Mouse (Mus musculus) spleen, embryonic (tissue): ENCODE measurements at regions not wholly inside any gene's neighbourhood (a gene's known extent, or its start where the extent isn't known, plus 50 kb on each side); places are given as distances from the start of the nearest gene placed in this dataset.

Experiments
- CTCF ChIA-PET: fragments of 350-600 bp; sonication (Branson Sonifier 250); formaldehyde crosslinking; loops from one replicate; lab custom pipeline; 2022; lab: Charles Lee

DNA sequence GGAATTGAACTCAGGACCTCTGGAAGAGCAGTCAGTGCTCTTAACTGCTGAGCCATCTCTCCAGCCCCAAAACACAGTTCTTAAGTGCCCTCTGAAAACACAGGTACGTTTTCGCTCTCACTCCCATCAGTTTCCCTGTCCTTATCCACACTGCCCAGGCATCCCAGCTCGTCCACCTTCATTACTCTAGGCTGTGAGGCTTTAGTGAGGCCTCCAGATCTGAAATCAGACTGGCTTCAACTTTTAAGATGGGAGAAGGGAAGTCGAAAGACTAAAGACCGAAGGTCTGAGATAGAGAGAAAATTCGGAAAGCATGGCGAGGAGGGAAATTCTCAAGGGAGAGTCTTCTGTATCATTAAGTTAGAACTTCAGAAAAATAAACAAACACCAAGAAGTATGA is 54.8 kb upstream of the Tet2 start:
- CTCF ChIA-PET = no interaction called here

GRCm38 (mm10) chr3:133600447-133601220 is 55.7 kb upstream of the Tet2 start:
- CTCF ChIA-PET = no interaction called here

GRCm38 (mm10) chr3:133605460-133605859 is 60.5 kb upstream of the Tet2 start:
- CTCF ChIA-PET = no interaction called here

DNA sequence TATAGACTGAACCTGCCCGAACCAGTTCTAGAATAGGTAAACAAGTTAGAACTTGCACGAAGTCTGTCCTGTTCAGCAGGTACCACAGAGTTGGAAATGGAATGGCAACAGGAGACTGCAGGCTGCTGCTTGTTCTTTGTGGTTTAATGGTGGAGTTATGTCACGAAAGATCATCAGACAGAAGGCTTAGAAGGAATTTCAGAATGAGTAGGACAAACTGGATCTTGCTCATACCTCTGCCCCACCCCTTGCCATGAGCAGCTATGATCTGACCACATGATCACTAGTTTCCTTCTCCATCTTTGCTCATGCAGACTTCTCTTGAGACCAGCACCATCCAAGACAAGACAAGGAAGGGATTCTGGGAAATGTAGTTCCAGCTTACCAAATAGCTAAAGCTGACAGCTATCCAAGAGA is 63.9 kb upstream of the Tet2 start:
- CTCF ChIA-PET = no interaction called here

DNA sequence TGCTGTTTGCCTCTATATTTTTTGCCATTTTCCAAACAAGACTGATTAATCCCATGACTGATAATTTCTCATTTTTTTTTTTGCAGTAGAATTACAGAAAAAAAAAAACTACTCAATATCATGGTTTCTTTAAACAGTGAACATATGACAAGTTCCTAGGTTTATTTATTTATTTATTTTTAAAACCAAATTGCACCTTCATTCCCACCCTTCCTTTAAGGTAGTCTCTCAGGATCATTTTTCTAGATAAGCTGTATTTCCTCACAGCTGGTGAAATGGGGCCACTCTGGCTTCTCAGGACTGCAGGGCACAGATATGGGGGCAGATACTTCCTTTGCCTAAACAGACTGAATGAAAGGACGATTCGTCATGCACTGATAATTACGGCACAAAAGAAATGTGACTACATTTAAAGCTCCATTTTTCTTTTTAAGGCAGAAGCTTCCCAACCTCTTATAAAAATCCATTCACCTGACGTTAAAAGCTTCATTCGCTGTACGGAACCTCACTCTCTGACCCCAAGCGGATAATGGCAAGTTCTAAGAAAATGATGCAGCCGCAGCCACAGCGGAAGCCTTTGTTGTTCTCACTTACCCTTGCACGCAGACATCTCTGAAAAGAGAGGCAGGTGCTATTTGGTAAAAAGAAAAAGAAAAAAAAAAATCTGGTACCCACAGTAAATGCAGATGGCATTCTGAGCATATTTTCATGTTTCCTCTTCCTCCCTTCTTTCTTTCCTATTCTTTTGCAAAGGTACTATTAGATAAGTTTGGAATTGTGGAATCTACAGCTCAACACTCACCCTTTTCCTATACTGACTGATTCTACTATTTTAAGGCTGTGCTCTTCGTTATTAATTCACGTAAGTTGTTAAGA is 69.1 kb upstream of the Tet2 start:
- CTCF ChIA-PET = interaction anchor here (0.6 kb wide), 1 partner anchor 42 kb away, joined by 3 read pairs; no protein-coding TSS in a partner anchor

- CTCF ChIA-PET = no interaction called here
Observed at GRCm38 (mm10) chr3:133614712-133615426, 69.9 kb upstream of the Tet2 start.

GRCm38 (mm10) chr3:133617036-133617435 is 72.1 kb upstream of the Tet2 start:
- CTCF ChIA-PET = no interaction called here

DNA sequence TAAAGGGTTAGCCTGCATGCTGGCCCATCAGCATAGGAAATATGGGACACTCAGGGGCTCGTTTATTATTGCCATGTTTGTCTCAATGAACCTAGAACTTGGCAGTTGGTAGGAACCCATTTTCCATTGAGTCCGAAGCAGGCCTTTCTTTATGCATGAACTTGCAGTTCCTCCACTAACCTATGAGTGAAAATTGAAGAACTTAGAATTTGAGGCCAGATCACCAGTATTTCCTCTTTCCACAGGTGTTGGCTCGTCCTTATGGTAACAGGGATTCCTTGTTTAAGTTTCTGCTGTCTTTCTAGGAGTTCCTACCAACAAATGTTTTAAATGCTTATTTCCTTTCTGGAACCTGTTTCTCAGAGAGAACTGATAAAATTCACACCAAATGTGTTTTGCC is 73.6 kb upstream of the Tet2 start:
- CTCF ChIA-PET = no interaction called here

GRCm38 (mm10) chr3:133623201-133623744 is 78.3 kb upstream of the Tet2 start:
- CTCF ChIA-PET = no interaction called here

DNA sequence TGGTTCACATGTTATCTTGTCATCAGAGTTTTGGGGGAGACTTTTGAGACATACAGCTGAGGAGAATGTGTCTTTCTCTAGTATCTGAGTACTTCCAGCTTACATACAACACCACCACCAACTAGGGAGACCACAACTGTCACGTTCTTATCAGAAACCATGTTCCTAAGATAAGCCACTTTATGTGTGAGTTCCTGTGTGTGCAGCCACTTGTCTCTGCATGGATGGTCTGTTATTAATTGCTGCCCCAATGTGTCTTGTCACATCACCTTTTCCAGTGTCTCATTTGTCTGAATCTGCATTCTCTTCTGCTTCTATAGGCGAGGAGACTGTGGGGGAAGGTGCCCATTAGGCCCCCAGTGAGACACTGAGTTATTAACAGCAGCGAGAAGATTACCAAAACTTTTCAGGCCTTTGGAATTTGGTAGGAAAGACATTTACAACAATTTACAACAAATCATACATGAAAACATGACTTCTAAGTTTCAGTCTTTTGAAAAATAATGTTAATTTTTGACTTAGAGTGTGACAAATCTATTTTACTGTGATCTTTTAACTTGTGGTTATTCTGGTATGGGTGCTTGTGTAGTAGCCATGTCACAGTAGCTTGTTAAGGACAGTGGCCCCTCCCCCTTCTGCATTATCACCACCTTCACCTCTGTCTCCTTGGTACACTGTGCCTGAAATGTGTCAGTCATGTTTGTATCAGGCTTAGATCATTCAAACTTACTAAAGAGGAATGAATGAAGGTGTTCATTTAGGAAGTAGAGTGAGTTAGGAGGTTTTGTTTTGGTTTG is 79.3 kb upstream of the Tet2 start:
- CTCF ChIA-PET = no interaction called here

GRCm38 (mm10) chr3:133625046-133625445 is 80.1 kb upstream of the Tet2 start:
- CTCF ChIA-PET = no interaction called here

GRCm38 (mm10) chr3:133626442-133626841 is 81.5 kb upstream of the Tet2 start:
- CTCF ChIA-PET = no interaction called here

- CTCF ChIA-PET = no interaction called here
Observed at GRCm38 (mm10) chr3:133627116-133627844, 82.3 kb upstream of the Tet2 start.

DNA sequence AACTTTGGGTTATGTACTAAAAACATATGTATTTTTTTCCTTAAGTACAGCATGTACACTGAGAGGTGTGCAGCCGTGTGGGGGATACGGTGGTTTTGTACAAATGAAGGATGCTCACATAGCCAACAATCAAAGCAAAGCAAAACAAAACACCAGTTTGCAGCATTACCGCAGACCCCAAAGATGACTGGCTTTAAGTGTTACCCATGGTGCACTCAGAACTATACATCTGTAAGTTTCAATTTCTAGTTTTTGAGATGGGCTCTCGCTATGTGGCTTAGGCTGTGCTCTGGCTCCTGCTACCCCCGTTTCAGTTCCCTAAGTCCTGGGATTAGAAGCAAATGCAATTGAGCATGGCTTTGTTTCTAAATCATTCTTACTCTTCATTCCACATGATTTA is 89.4 kb upstream of the Tet2 start:
- CTCF ChIA-PET = no interaction called here

DNA sequence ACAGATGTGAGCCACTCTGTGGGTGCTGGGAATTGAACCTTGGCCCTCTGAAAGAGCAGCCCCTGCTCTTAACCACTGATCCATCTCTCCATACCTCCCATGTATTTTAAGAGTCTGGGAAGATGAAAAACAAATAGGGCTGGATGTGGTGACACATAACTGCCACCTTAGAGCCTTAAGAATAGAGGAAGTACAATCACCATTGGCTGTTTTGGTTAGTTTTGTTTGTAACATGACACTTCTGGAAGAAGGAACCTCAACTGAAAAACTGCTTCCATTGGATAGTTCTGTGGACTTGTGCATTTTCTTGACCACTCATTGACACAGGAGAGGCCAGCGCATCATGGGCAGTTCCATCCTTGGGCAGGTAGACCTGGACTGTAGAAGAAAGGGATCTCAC is 100.7 kb upstream of the Tet2 start:
- CTCF ChIA-PET = no interaction called here

DNA sequence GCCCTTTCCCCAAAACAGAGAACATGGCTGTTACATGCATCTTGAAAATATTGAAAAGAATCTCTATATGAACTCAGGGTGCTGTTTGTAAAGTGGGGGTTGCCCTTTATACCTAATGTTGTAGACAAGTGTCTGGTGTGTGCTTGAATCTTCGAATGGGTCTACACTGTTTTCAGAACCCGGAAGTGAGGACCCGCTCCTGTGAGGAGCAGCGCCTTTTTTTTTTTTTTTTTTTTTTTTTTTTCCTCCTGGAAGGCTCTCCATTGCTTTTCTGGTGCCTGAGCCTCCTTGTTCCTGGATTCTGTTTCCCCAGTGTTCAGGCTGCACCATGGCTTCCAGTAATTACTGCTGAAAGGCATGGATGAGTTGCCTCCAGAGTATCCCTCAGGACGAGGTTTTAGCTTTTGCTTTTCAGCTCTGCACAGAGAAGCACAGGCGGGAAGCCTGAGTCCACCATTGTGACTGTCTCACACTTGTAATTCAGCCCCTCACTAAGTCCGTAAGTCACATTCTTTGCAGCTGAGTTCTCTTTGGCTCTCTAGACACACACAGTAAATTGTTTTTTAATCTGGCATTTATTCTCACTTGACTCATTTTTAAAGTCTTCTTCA is 101.6 kb upstream of the Tet2 start:
- CTCF ChIA-PET = no interaction called here

DNA sequence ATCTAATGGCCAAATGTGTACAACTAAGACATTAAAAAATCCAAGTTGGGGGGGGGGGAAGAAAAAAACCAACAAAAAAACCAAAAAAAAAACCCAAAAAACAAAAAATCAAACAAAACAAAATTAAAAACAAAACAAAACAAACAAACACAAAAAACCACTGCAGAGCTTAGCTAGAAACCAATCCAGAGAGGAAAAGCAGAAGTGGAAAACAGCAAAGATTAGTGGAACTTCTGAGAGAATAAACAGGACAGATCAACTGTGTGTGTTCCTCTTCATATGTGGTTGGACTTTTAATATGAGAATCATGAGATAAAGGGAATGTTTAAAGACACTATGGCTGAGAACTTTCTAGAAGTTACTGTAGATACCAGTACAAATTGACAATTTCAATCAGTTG is 105.1 kb upstream of the Tet2 start:
- CTCF ChIA-PET = no interaction called here

DNA sequence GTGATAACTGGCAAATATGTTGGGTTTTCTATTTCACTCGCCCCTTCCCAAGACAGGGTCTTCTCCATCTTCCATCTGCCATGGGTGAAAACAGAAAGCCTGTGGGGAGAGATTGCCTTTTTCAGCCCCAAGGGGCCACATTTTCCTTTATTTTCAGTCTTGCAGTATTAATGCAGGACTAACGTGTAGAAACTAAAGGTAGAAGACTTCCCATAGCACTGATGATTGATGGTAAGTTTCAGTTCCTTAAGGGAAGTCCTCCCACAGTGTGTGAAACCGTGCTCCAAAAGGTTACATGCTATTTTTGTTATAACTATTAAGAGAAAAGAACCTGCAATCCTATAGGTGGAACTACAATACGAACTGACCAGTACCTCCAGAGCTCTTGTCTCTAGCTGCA is 107.1 kb upstream of the Tet2 start:
- CTCF ChIA-PET = no interaction called here

DNA sequence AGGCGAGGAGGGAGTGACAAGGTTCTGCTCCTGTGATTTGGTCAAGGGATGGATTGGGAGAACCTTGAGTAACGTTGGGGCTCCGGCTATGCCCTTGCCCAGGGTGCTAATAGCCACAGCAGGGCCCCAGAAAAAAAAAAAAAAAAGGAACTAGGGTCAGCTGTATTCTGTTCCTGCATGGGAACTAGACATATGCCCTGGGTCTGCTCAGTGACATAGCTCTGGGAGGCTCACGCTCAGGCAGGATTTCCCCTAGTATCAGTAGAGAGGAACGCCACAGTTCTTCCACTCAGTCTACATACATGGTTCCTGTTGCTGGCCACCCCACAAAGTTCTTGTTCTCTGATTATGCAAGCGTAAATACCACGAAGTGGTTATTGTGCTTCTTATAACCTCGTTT is 114.8 kb upstream of the Tet2 start:
- CTCF ChIA-PET = no interaction called here

DNA sequence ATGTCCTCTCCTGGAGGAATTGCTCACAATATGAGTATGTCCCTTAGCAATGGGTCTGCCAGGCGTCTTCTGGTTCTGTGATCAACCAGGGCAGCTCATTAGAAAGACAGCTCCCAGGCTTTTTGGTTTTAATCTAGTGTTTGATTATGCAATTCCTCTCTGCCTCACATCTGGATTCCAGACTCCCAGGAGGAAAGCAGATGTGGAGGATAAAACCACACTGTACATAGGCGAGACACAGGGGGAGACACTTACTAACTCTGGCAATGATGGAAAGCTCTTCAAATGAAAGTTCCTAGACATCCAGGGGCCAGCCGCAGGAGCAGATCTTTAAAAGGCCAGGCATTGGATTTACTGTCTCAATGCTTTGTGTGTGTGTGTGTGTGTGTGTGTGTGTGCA is 116.4 kb upstream of the Tet2 start:
- CTCF ChIA-PET = no interaction called here
